Mouse (Mus musculus) lung, postnatal 0 days (tissue): ENCODE results near the gene BC053393.

Experiments used
- CTCF ChIP-seq: IDR thresholded peaks from 2 replicates; pipeline ENCODE4 v1.5.1; 2016; ENCODE audit warnings: antibody characterized with exemption, mild to moderate bottlenecking
- EP300 ChIP-seq: IDR thresholded peaks from 2 replicates; pipeline ENCODE4 v1.6.1; 2016; ENCODE audit warnings: antibody characterized with exemption, mild to moderate bottlenecking, control low read depth

DNA sequence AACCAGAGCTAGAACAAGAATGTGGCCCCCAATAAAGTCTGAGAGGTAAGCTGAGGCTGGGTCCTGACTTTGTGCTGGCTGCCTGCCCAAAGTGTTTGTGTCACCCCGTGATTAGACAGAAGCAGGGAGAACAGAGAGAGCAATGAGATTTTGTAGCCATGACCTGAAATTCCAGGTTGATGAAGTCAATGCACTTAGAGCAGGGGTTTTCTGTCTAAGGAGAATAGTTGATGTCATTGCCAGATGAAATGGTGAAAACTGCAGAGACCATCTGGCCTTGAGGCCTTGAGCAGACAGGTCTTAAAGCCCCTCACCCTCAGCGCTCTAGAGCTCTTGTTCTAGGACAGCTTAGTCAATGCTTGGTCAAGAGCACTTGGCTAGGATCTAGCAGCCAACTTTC is 21.1 kb downstream of the BC053393 start:
- TF ChIP-seq CTCF, result no peak
- no peak for TF ChIP-seq EP300
